Mouse (Mus musculus) ovary, adult 18-20 months (tissue): ENCODE data around the gene Trmt61a.

Experiments
- DNase-seq: peaks from one replicate; pipeline ENCODE4 v3.0.0; 2022; ENCODE audit warnings: low spot score, mixed read lengths

The Trmt61a gene

DNA sequence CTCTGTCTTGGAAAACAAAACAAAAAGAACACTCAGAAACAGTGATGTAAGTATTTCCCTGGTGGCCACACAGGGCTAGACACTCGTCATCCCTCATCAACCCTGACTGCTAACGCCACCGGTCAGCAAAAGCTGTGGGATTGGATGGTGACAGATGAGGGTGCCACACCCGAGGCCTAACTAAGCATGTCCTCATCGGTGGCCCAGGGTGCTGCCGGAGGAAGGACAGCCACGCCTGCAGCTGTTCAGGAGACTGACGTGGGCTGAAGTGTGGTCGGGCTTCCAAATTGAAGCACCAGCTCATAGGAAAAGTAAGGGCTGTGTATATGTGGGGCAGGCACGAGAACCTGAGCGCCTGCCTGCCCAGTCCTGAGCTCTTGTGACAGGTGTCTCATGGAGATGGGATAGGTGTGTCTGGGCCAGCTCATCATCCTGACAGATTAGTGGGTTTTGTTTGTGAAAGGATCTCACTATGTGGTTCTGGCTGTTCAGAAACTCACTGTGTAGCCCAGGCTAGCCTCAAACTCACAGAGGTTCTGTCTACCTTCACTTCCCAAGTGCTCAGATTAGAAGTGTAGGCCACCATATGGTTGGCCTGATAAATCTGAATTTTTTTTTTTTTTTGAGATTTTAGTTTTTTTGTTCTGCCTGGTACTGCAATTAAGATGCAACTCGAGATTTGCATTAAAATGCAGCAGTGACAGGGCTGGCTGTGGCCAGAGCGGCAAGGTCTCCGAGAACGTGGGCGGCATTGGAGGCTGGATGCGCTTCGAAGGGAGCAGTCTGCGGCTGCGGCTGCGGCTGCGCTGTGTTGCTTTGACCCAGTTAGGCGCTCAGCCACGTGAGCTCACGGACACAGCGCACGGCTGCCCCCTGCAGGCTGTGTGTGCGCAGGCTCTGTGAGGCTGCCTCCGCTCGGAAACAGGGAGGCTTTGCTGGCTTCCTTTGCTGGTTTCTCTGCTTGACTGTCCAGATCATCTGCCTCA lies 54.2 kb downstream of the Trmt61a start:
- DNase-seq: peak; percentile 72

DNA sequence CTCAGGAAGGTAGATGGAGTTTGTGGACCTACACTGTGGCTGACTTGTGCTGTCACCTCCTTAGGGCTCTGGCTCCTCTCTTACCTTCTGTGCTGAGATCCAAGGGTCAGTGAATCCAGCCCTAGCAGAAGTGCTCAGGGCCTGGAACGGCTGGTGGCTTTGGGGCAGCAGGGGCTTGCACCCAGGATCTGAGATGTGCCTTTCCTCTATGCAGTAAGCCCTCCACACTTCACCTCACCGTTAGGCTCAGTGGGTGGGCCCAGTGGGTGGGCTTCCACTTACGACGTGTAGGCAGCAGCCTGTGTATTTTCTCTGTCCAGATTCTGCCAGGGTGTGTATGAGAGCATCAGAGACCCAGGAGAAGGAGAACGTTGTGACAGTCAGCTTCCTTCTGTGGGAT lies 55.0 kb downstream of the Trmt61a start:
- DNase-seq: no peak
